8 mouse cellular contexts compared by ENCODE assay signal in the genomic region with DNA sequence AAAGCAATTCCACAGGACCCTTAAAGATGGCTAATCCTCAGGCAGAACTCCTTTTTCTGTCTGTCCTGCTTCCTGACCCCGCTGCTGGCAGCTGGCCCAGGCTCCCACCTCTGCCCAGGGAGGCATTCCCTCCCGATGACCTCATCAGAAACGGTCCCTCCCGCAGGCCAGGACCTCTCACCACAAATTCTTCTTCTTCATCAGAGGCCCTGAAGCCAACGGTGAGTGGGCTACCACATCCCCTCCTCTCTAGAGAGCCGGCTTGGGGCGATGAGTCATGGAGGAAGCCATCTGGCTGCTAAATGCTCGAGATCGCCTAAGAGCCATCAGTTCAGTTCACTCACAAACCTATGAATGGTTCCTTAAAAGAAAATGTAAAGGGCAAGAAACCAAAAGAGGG. TPM values are rescaled to one million over a fixed set of nuclear protein-coding genes. Genes with fewer than 3 reads are reported as not detected.
A peak's percentile ranks its signal among the peaks of the same experiment; 100 is the strongest.
DNase-seq lines count a peak whose midpoint lies in the region; ATAC-seq and TF ChIP-seq lines count a peak whose summit lies in the region.

No protein-coding gene starts in this region.

- in situ Hi-C loops in Patski (cut with MboI; ENCODE audit: low pct_unique_long_range_greater_than_20kb), result loop anchor here (5.0 kb wide), 1 partner anchor 59 kb away; the partner anchor contains the start of gene Tpm1

- peak; percentile 19 for DNase-seq in kidney, adult 2 months
- no peak for DNase-seq in kidney, adult 11 months
- peak; percentile 97 for DNase-seq in Patski (ENCODE audit: low read depth, low spot score)
- peak; percentile 67 for DNase-seq in fibroblast of lung, adult 2 months (ENCODE audit: low read depth)
- peak; percentile 53 for DNase-seq in limb, embryonic 10.5 days (ENCODE audit: low spot score)
- no peak for DNase-seq in forebrain, embryonic 14.5 days (ENCODE audit: low spot score)
- no peak for DNase-seq in gastrocnemius, postnatal 25 days

- ATAC-seq in Patski, result peak; percentile 85
- ATAC-seq in forebrain, embryonic 14.5 days, result no peak
- ATAC-seq in megakaryocyte-erythroid progenitor cell, adult 5-6 weeks (replicated peaks; ENCODE audit: low FRiP score, low TSS enrichment, poor library complexity, severe bottlenecking), result no peak

- H3K27me3 ChIP-seq in kidney, adult 2 months (replicated peaks; ENCODE audit: control insufficient read depth, insufficient read depth, low read length), result no peaks in the 10 kb centered on the region
- H3K27me3 ChIP-seq in Patski, result no peaks in the 10 kb centered on the region
- H3K27me3 ChIP-seq in limb, embryonic 10.5 days (ENCODE audit: low read depth, poor library complexity, severe bottlenecking), result no peaks in the 10 kb centered on the region
- H3K27me3 ChIP-seq in forebrain, embryonic 14.5 days (replicated peaks; ENCODE audit: control insufficient read depth, insufficient read depth, low read length), result no peaks in the 10 kb centered on the region

- H3K4me1 ChIP-seq in kidney, adult 2 months (ENCODE audit: control insufficient read depth, insufficient read depth, low read length), result no peaks in the 10 kb centered on the region
- peaks cover 44% of the 10 kb centered on the region for H3K4me1 ChIP-seq in limb, embryonic 10.5 days
- peaks cover 3% of the 10 kb centered on the region; the same call in 1 of the 2 replicates for H3K4me1 ChIP-seq in forebrain, embryonic 14.5 days (ENCODE audit: control insufficient read depth, insufficient read depth, low read length)

- H3K9ac ChIP-seq in forebrain, embryonic 14.5 days (ENCODE audit: low read length), result no peak overlapping the region

- POLR2A ChIA-PET in Patski (lab: Charles Lee), result interaction anchor here (1.3 to 2.6 kb wide), 6 partner anchors 10 to 105 kb away, joined by 3 to 20 read pairs (median 6); partner anchors contain the start of gene Tpm1

- TF ChIP-seq CTCF in kidney, adult 2 months (conservative IDR thresholded peaks at IDR 0.05; ENCODE audit: insufficient read depth, insufficient read length, low read depth, low read length), result no peak
- TF ChIP-seq CTCF in Patski (IDR thresholded peaks at IDR 0.05), result no peak

- no peaks in the 10 kb centered on the region for H3K9me3 ChIP-seq in limb, embryonic 10.5 days (replicated peaks)
- no peaks in the 10 kb centered on the region for H3K9me3 ChIP-seq in forebrain, embryonic 14.5 days (replicated peaks; ENCODE audit: control insufficient read depth, low read length)

- TF ChIP-seq POLR2A in kidney, adult 2 months (IDR thresholded peaks at IDR 0.05; ENCODE audit: low read depth, low read length), result no peak

- no peak overlapping the region for H3K4me2 ChIP-seq in forebrain, embryonic 14.5 days (ENCODE audit: low read length)

- no peak overlapping the region for H3K4me3 ChIP-seq in kidney, adult 2 months (ENCODE audit: insufficient read depth, low read depth, low read length)
- H3K4me3 ChIP-seq in limb, embryonic 10.5 days, result no peak overlapping the region
- no peak overlapping the region for H3K4me3 ChIP-seq in forebrain, embryonic 14.5 days (ENCODE audit: low read depth, low read length)

- WGBS in kidney, adult 2 months, result 28% methylated on average over 9 of the region's 9 CpGs
- WGBS in limb, embryonic 10.5 days, result 17% methylated on average over 9 of the region's 9 CpGs
- WGBS in forebrain, embryonic 14.5 days, result 35% methylated on average over 9 of the region's 9 CpGs

- CTCF ChIA-PET in Patski (lab: Charles Lee), result interaction anchor here (0.7 to 1.4 kb wide), 7 partner anchors 15 to 115 kb away, joined by 3 to 4 read pairs (median 3); partner anchors contain the start of gene Tpm1

- H3K27ac ChIP-seq in kidney, adult 2 months (ENCODE audit: insufficient read depth, low read depth, low read length), result no peak overlapping the region
- peak overlapping the region; percentile 7; the same call in 1 of the 2 replicates for H3K27ac ChIP-seq in limb, embryonic 10.5 days
- no peak overlapping the region for H3K27ac ChIP-seq in forebrain, embryonic 14.5 days (ENCODE audit: low read depth, low read length)

- H3K36me3 ChIP-seq in kidney, adult 2 months (ENCODE audit: control insufficient read depth, insufficient read depth, low read length), result no peaks in the 10 kb centered on the region
- H3K36me3 ChIP-seq in limb, embryonic 10.5 days, result no peaks in the 10 kb centered on the region
- no peaks in the 10 kb centered on the region for H3K36me3 ChIP-seq in forebrain, embryonic 14.5 days (ENCODE audit: control insufficient read depth, insufficient read depth, low read length)

RNA-seq across cellular contexts. Expression of gene Tpm1, which starts 56.7 kb away (rescaled TPM):
- 57.9 and 110 TPM in 2 replicates for polyA plus RNA-seq in kidney, adult 2 months (2012; rRNA removed)
- 2,726 TPM for polyA plus RNA-seq in Patski (2021)
- 252 and 286 TPM in 2 replicates for polyA plus RNA-seq in limb, embryonic 10.5 days (2016; fragmentation: Nextera tagmentation; extraction: Ambion mirVana)
- 104 and 126 TPM in 2 replicates for polyA plus RNA-seq in forebrain, embryonic 14.5 days (2014; fragmentation: Nextera tagmentation; extraction: Ambion mirVana)
- 64.9 and 77.2 TPM in 2 replicates for total RNA-seq in megakaryocyte-erythroid progenitor cell, adult 5-6 weeks (2014; fragmentation: Nextera tagmentation)
- 88.4 and 108 TPM in 2 replicates for total RNA-seq in megakaryocyte-erythroid progenitor cell, adult 5-6 weeks (2017)
- over 10,000 TPM; 20,359 to 26,033 TPM for total RNA-seq in gastrocnemius, postnatal 25 days (2021)

Comparison
In these comparisons a context has a peak if more than half of its experiments do, and no peak if none do; other contexts are left out.
1. DNase-seq: peak in kidney, adult 2 months (single experiment), Patski (single experiment), fibroblast of lung, adult 2 months (single experiment) and limb, embryonic 10.5 days (single experiment); none in kidney, adult 11 months (single experiment), forebrain, embryonic 14.5 days (single experiment) and gastrocnemius, postnatal 25 days (single experiment).